Mouse (Mus musculus): ENCODE measurements at regions not wholly inside any gene's neighbourhood (a gene's known extent, or its start where the extent isn't known, plus 50 kb on each side); places are given as distances from the start of the nearest gene placed in this dataset.

DNA sequence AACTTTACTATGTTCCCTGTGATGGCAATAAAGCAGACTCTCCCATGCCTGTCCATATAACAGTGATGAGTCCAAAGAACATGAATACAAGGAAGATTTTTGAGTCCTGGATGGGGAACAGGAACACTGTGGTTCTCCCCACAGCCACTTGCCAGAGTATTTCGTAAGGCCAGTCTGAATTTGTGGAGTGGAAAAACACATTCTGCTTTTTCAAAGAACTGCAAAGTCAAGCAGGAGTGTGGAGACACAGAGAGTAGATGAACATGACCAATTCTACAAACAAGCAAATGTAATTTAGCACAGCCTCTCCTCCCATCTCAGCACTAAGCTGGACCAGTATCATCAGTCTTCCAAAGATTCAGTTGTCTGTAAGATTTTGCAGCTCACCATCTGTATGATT is 280.0 kb upstream of the Tbc1d5 start:
- Histone ChIP-seq H3K9me3 (no peaks in the 10 kb centered on the region), H3K27me3 (replicated peaks; ENCODE audit: low read depth, poor library complexity, severe bottlenecking) (no peaks in the 10 kb centered on the region), H3K4me3 (no peak overlapping the region), H3K36me3 (replicated peaks) (no peaks in the 10 kb centered on the region), H3K27ac (replicated peaks) (no peak overlapping the region), H3K4me1 (peaks cover 6% of the 10 kb centered on the region)
- WGBS: 82% methylated on average over 1 of the region's 1 CpGs
- no peak for DNase-seq (ENCODE audit: low spot score)

DNA sequence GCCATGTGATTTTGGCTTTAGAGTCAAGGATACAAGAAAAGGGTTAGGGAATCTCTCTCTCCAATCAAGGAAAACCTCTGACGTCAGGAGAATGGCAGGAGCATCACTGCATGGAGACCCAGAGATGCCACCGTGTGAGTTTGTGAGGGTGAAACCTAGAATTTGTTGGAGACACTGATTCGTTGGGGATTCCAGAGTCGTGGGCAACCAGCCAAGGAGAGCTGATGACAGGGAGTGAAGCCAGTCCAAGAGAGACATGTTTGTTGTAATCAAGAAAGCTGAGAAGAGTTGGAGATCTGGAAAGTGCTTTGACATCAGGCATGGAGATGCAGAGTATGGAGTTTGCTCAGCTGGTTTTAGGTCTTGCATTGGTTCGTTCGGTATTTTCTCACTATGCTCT is 236.6 kb upstream of the Tbc1d5 start:
- Histone ChIP-seq H3K27ac (replicated peaks) (no peak overlapping the region), H3K36me3 (replicated peaks) (no peaks in the 10 kb centered on the region), H3K4me1 (no peaks in the 10 kb centered on the region), H3K27me3 (replicated peaks; ENCODE audit: low read depth, poor library complexity, severe bottlenecking) (no peaks in the 10 kb centered on the region), H3K4me3 (no peak overlapping the region), H3K9me3 (no peaks in the 10 kb centered on the region)
- DNase-seq (ENCODE audit: low spot score): no peak
- 93% methylated on average over 6 of the region's 6 CpGs for WGBS

DNA sequence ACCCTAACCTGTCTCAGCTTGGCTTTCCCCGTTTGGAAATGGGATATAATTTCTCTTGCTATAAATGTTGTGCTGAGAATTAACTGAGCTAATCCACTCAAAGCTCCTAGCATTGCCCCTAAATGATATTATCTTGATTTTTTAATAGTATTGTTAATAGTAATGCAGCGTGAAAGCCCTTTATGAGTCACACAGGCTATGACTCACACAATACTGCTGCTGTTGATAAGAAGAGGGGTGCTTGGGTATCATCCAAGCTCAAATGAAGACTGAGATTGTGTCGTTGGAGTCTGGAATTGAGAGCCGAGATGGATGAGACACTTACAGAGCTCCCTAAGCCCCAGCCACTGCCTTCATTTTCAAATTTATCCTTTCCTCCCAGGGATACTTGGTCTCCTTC is 235.2 kb upstream of the Tbc1d5 start:
- no peak overlapping the region for H3K27ac ChIP-seq (replicated peaks)
- no peaks in the 10 kb centered on the region for H3K27me3 ChIP-seq (replicated peaks; ENCODE audit: low read depth, poor library complexity, severe bottlenecking)
- H3K4me3 ChIP-seq: no peak overlapping the region
- H3K4me1 ChIP-seq: no peaks in the 10 kb centered on the region
- DNase-seq (ENCODE audit: low spot score): no peak
- no peaks in the 10 kb centered on the region for H3K9me3 ChIP-seq
- H3K36me3 ChIP-seq (replicated peaks): no peaks in the 10 kb centered on the region
- 85% methylated on average over 4 of the region's 4 CpGs for WGBS

GRCm38 (mm10) chr17:51413741-51414140 is 234.6 kb upstream of the Tbc1d5 start:
- H3K4me1 ChIP-seq: peaks cover under 1% of the 10 kb centered on the region; the same call in 1 of the 2 replicates
- no peaks in the 10 kb centered on the region for H3K36me3 ChIP-seq (replicated peaks)
- H3K27ac ChIP-seq (replicated peaks): no peak overlapping the region
- no peak for DNase-seq (ENCODE audit: low spot score)
- no peaks in the 10 kb centered on the region for H3K27me3 ChIP-seq (replicated peaks; ENCODE audit: low read depth, poor library complexity, severe bottlenecking)
- no peaks in the 10 kb centered on the region for H3K9me3 ChIP-seq
- no peak overlapping the region for H3K4me3 ChIP-seq

- H3K27me3 ChIP-seq (replicated peaks; ENCODE audit: low read depth, poor library complexity, severe bottlenecking): no peaks in the 10 kb centered on the region
- no peak overlapping the region for H3K4me3 ChIP-seq
- H3K27ac ChIP-seq (replicated peaks): no peak overlapping the region
- H3K36me3 ChIP-seq (replicated peaks): no peaks in the 10 kb centered on the region
- DNase-seq (ENCODE audit: low spot score): no peak
- H3K4me1 ChIP-seq: peaks cover 5% of the 10 kb centered on the region; the same call in 1 of the 2 replicates
- WGBS: 90% methylated on average over 12 of the region's 12 CpGs
- H3K9me3 ChIP-seq: no peaks in the 10 kb centered on the region
These were observed 232.5 kb upstream of the Tbc1d5 start for GRCm38 (mm10) chr17:51411545-51412094.

DNA sequence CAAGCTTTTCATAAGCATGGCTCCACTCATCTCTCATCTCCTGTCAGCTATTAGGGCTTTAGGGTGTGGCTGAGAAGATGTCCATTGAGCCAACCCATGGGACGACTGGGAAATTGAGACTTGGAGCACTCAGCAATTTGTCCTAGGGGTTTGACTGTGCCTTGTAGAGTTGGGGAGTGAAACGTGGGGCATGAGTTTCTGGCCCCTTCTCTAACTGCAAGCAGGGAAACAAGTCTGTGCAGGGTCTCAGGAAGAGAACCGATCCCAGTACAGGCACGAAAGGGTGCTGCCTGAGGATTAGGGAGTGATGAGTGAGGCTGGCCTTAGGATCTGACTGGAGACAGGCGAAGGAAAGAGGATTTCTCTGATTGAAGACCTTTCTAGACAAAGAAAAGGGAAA is 229.7 kb upstream of the Tbc1d5 start:
- WGBS: 63% methylated on average over 5 of the region's 5 CpGs
- no peaks in the 10 kb centered on the region for H3K9me3 ChIP-seq

DNA sequence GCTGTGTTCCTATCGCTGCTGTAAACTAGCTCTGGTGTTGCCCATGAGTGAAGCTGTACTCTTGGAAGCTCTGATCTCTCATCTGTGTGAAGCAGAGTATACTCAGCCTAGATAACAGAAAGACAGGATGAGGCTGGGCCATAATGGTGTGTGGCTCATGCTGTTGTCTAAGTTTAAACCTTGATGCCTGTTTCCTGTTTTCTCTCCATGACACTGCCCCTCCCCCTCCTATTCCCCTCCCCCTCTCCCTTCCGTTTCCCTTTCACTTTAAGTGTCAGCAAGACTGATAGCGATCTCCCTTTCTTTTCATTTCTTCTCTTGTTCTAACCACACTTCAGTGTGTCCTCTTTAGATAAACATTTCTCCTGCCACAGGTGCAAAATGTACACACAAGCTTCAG is 229.2 kb upstream of the Tbc1d5 start:
- DNase-seq (ENCODE audit: low spot score): no peak
- WGBS: 67% methylated on average over 3 of the region's 3 CpGs
- no peaks in the 10 kb centered on the region for H3K27me3 ChIP-seq (replicated peaks; ENCODE audit: low read depth, poor library complexity, severe bottlenecking)
- H3K4me3 ChIP-seq: no peak overlapping the region
- no peaks in the 10 kb centered on the region for H3K9me3 ChIP-seq
- H3K27ac ChIP-seq (replicated peaks): no peak overlapping the region
- no peaks in the 10 kb centered on the region for H3K36me3 ChIP-seq (replicated peaks)
- peaks cover 5% of the 10 kb centered on the region; the same call in 1 of the 2 replicates for H3K4me1 ChIP-seq

More for the DNA sequence above, 229.7 kb upstream of the Tbc1d5 start:
- DNase-seq (ENCODE audit: low spot score): no peak
- H3K4me3 ChIP-seq: no peak overlapping the region
- H3K27ac ChIP-seq (replicated peaks): no peak overlapping the region
- no peaks in the 10 kb centered on the region for H3K27me3 ChIP-seq (replicated peaks; ENCODE audit: low read depth, poor library complexity, severe bottlenecking)
- no peaks in the 10 kb centered on the region for H3K36me3 ChIP-seq (replicated peaks)
- peaks cover 5% of the 10 kb centered on the region; the same call in 1 of the 2 replicates for H3K4me1 ChIP-seq

GRCm38 (mm10) chr17:51407046-51407445 is 227.9 kb upstream of the Tbc1d5 start:
- 84% methylated on average over 4 of the region's 4 CpGs for WGBS
- H3K36me3 ChIP-seq (replicated peaks): no peaks in the 10 kb centered on the region
- no peak for DNase-seq (ENCODE audit: low spot score)

GRCm38 (mm10) chr17:51405059-51405458 is 225.9 kb upstream of the Tbc1d5 start:
- H3K27me3 ChIP-seq (replicated peaks; ENCODE audit: low read depth, poor library complexity, severe bottlenecking): no peaks in the 10 kb centered on the region
- no peak overlapping the region for H3K4me3 ChIP-seq
- DNase-seq (ENCODE audit: low spot score): no peak
- no peak overlapping the region for H3K27ac ChIP-seq (replicated peaks)
- H3K4me1 ChIP-seq: peaks cover 5% of the 10 kb centered on the region; the same call in 1 of the 2 replicates
- H3K9me3 ChIP-seq: no peaks in the 10 kb centered on the region
- 71% methylated on average over 3 of the region's 3 CpGs for WGBS
- H3K36me3 ChIP-seq (replicated peaks): no peaks in the 10 kb centered on the region

More at GRCm38 (mm10) chr17:51407046-51407445, 227.9 kb upstream of the Tbc1d5 start:
- no peak overlapping the region for H3K27ac ChIP-seq (replicated peaks)
- H3K9me3 ChIP-seq: no peaks in the 10 kb centered on the region
- H3K27me3 ChIP-seq (replicated peaks; ENCODE audit: low read depth, poor library complexity, severe bottlenecking): no peaks in the 10 kb centered on the region
- peaks cover 5% of the 10 kb centered on the region; the same call in 1 of the 2 replicates for H3K4me1 ChIP-seq
- no peak overlapping the region for H3K4me3 ChIP-seq

GRCm38 (mm10) chr17:51397973-51398372 is 218.8 kb upstream of the Tbc1d5 start:
- Histone ChIP-seq H3K4me3 (no peak overlapping the region), H3K36me3 (replicated peaks) (no peaks in the 10 kb centered on the region), H3K27me3 (replicated peaks; ENCODE audit: low read depth, poor library complexity, severe bottlenecking) (no peaks in the 10 kb centered on the region), H3K27ac (replicated peaks) (no peak overlapping the region), H3K9me3 (no peaks in the 10 kb centered on the region), H3K4me1 (0 out of 2 replicates have a peak, but pooled peaks cover 5% of the 10 kb centered on the region)
- 89% methylated on average over 7 of the region's 7 CpGs for WGBS
- no peak for DNase-seq (ENCODE audit: low spot score)

DNA sequence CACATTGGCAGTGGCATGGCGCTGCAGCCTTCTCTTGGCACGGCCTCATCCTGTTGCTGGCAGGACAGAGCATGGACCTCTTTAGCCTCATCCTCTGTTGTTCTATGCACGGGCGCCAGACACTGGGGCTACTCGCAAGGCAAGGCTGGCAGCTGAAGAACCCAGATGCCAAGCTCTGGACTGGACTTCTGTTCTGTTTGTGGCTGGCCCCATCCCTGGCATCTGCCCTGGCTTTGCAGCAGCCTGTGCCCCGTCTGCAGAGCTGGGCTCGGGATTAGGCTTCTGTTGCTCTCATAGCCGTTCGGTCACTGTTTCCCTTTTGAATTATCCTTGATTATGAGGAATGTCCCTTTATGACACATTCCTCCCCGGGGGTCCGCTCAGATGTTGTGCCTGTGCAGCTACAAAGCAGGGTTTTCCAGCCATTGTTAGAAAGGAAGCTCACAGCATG is 214.6 kb upstream of the Tbc1d5 start:
- WGBS: 73% methylated on average over 11 of the region's 11 CpGs
- H3K27me3 ChIP-seq (replicated peaks; ENCODE audit: low read depth, poor library complexity, severe bottlenecking): no peaks in the 10 kb centered on the region

DNA sequence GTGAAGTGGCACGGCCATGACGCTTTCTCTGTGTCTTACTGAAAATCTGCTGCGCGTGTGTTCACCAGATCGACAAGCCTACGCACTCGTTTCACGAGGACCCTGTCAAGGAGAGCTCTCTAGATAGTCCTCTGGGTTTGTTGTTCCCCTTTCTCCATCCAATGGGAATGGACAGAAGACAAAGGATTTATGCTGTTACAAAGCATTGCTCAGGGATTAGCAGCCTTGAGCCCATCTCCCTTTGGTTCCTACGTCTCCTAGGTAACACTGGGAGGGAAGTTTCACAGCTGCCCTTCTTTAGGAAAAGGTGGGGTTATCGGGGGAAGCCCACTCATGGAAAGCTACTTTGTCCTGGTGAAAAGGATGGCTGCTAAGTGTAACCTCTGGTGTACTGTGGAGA is 212.7 kb upstream of the Tbc1d5 start:
- no peaks in the 10 kb centered on the region for H3K36me3 ChIP-seq (replicated peaks)
- DNase-seq (ENCODE audit: low spot score): no peak
- no peaks in the 10 kb centered on the region for H3K27me3 ChIP-seq (replicated peaks; ENCODE audit: low read depth, poor library complexity, severe bottlenecking)
- 0 out of 2 replicates have a peak, but pooled peaks cover 5% of the 10 kb centered on the region for H3K4me1 ChIP-seq
- H3K27ac ChIP-seq (replicated peaks): no peak overlapping the region
- no peak overlapping the region for H3K4me3 ChIP-seq
- 88% methylated on average over 10 of the region's 10 CpGs for WGBS
- no peaks in the 10 kb centered on the region for H3K9me3 ChIP-seq

More for the DNA sequence above, 214.6 kb upstream of the Tbc1d5 start:
- Histone ChIP-seq H3K36me3 (replicated peaks) (no peaks in the 10 kb centered on the region), H3K4me1 (0 out of 2 replicates have a peak, but pooled peaks cover 5% of the 10 kb centered on the region), H3K27ac (replicated peaks) (no peak overlapping the region), H3K4me3 (no peak overlapping the region), H3K9me3 (no peaks in the 10 kb centered on the region)
- no peak for DNase-seq (ENCODE audit: low spot score)

GRCm38 (mm10) chr17:51382552-51382951 is 203.4 kb upstream of the Tbc1d5 start:
- Histone ChIP-seq H3K36me3 (replicated peaks) (no peaks in the 10 kb centered on the region), H3K4me3 (no peak overlapping the region), H3K9me3 (no peaks in the 10 kb centered on the region), H3K4me1 (no peaks in the 10 kb centered on the region), H3K27me3 (replicated peaks; ENCODE audit: low read depth, poor library complexity, severe bottlenecking) (no peaks in the 10 kb centered on the region), H3K27ac (replicated peaks) (no peak overlapping the region)
- no peak for DNase-seq (ENCODE audit: low spot score)
- WGBS: 71% methylated on average over 6 of the region's 6 CpGs

All from embryonic facial prominence, embryonic 10.5 days (tissue).